Mouse (Mus musculus) gonadal fat pad, adult 2 months (tissue): ENCODE results near the gene Col23a1. TPM values are rescaled to one million over a fixed set of nuclear protein-coding genes. Genes with fewer than 3 reads are reported as not detected.
"Not testable (repeated sequence)": the region's sequence is repeated elsewhere in the genome, so short reads cannot be mapped to it uniquely, and the experiment has no call there.

Experiments
- DNase-seq: peaks from one replicate; pipeline ENCODE4 v3.0.0-alpha.2; 2012; ENCODE audit warnings: low read depth
- polyA plus RNA-seq: library from polyadenylated mRNA; depleted of rRNA; stranded (reverse); fragments of >200 nt; gene quantifications from 2 replicates; pipeline ENCODE4 v1.2.3, GENCODE M21; 2012

The Col23a1 gene
- polyA plus RNA-seq, 1 experiment: 8.0 TPM

GRCm38 (mm10) chr11:51328387-51328942 is 38.7 kb downstream of the Col23a1 start:
- no peak for DNase-seq

GRCm38 (mm10) chr11:51329837-51330714 is 40.4 kb downstream of the Col23a1 start:
- DNase-seq: no peak

- no peak for DNase-seq
Observed at GRCm38 (mm10) chr11:51334017-51334416, 44.3 kb downstream of the Col23a1 start.

- no peak for DNase-seq
Observed at GRCm38 (mm10) chr11:51337585-51337984, 47.9 kb downstream of the Col23a1 start.

GRCm38 (mm10) chr11:51338416-51338815 is 48.7 kb downstream of the Col23a1 start:
- no peak for DNase-seq

GRCm38 (mm10) chr11:51341091-51341490 is 51.4 kb downstream of the Col23a1 start:
- DNase-seq: no peak

GRCm38 (mm10) chr11:51342776-51343175 is 53.1 kb downstream of the Col23a1 start:
- DNase-seq: no peak

GRCm38 (mm10) chr11:51343312-51343711 is 53.6 kb downstream of the Col23a1 start:
- no peak for DNase-seq

- DNase-seq: no peak
Observed at GRCm38 (mm10) chr11:51343728-51344289, 54.1 kb downstream of the Col23a1 start.

GRCm38 (mm10) chr11:51345481-51346465 is 56.1 kb downstream of the Col23a1 start:
- DNase-seq: no peak

GRCm38 (mm10) chr11:51347756-51348155 is 58.0 kb downstream of the Col23a1 start:
- no peak for DNase-seq

- no peak for DNase-seq
Observed at GRCm38 (mm10) chr11:51349665-51350064, 59.9 kb downstream of the Col23a1 start.

- DNase-seq: no peak
Observed at GRCm38 (mm10) chr11:51351151-51351550, 61.4 kb downstream of the Col23a1 start.

- no peak for DNase-seq
Observed at GRCm38 (mm10) chr11:51351841-51352240, 62.1 kb downstream of the Col23a1 start.

GRCm38 (mm10) chr11:51353746-51354145 is 64.0 kb downstream of the Col23a1 start:
- no peak for DNase-seq

GRCm38 (mm10) chr11:51358981-51359380 is 69.3 kb downstream of the Col23a1 start:
- not testable (repeated sequence) for DNase-seq

- DNase-seq: no peak
Observed at GRCm38 (mm10) chr11:51364353-51364752, 74.6 kb downstream of the Col23a1 start.

- DNase-seq: no peak
Observed at GRCm38 (mm10) chr11:51367334-51367733, 77.6 kb downstream of the Col23a1 start.

GRCm38 (mm10) chr11:51370273-51370672 is 80.6 kb downstream of the Col23a1 start:
- no peak for DNase-seq

- DNase-seq: no peak
Observed at GRCm38 (mm10) chr11:51371321-51371720, 81.6 kb downstream of the Col23a1 start.

- no peak for DNase-seq
Observed at GRCm38 (mm10) chr11:51371926-51372325, 82.2 kb downstream of the Col23a1 start.

- DNase-seq: no peak
Observed at GRCm38 (mm10) chr11:51377199-51377598, 87.5 kb downstream of the Col23a1 start.
